Mouse (Mus musculus) cerebellum, postnatal 14 days (tissue): ENCODE data around the gene Lrmda.
A peak's percentile ranks its signal among the peaks of the same experiment; 100 is the strongest.

Source experiments
- DNase-seq, 2 experiments: peaks; one replicate each; pipeline ENCODE4 v3.0.0; 2021; ENCODE audit warnings: mixed read lengths in 2 of 2

Lrmda gene

GRCm38 (mm10) chr14:22167285-22167684 lies 147.8 kb downstream of the Lrmda start:
- DNase-seq, result no peak

GRCm38 (mm10) chr14:22168077-22168794 lies 148.7 kb downstream of the Lrmda start:
- DNase-seq, result no peak

- DNase-seq, result no peak
These were observed 149.5 kb downstream of the Lrmda start for GRCm38 (mm10) chr14:22168795-22169568.

- DNase-seq, result no peak
These were observed 155.2 kb downstream of the Lrmda start for GRCm38 (mm10) chr14:22174757-22175156.

- DNase-seq, result no peak
These were observed 160.2 kb downstream of the Lrmda start for GRCm38 (mm10) chr14:22179761-22180160.

GRCm38 (mm10) chr14:22181508-22181907 lies 162.0 kb downstream of the Lrmda start:
- no peak for DNase-seq

GRCm38 (mm10) chr14:22183195-22183594 lies 163.7 kb downstream of the Lrmda start:
- DNase-seq, result no peak

GRCm38 (mm10) chr14:22185452-22185851 lies 165.9 kb downstream of the Lrmda start:
- no peak for DNase-seq

GRCm38 (mm10) chr14:22190111-22190510 lies 170.6 kb downstream of the Lrmda start:
- DNase-seq, result no peak

- no peak for DNase-seq
These were observed 172.7 kb downstream of the Lrmda start for GRCm38 (mm10) chr14:22192185-22192584.

- DNase-seq, result peak; percentile 9 to 17
These were observed 178.5 kb downstream of the Lrmda start for GRCm38 (mm10) chr14:22198021-22198420.

- peak in 1 of 2 experiments; percentile 4 for DNase-seq
These were observed 179.3 kb downstream of the Lrmda start for GRCm38 (mm10) chr14:22198641-22199425.

- no peak for DNase-seq
These were observed 182.2 kb downstream of the Lrmda start for GRCm38 (mm10) chr14:22201667-22202066.

- no peak for DNase-seq
These were observed 191.1 kb downstream of the Lrmda start for GRCm38 (mm10) chr14:22210601-22211000.

GRCm38 (mm10) chr14:22218183-22218582 lies 198.7 kb downstream of the Lrmda start:
- DNase-seq, result no peak

GRCm38 (mm10) chr14:22222038-22222437 lies 202.5 kb downstream of the Lrmda start:
- DNase-seq, result no peak

GRCm38 (mm10) chr14:22222574-22222973 lies 203.1 kb downstream of the Lrmda start:
- DNase-seq, result no peak

GRCm38 (mm10) chr14:22226205-22226604 lies 206.7 kb downstream of the Lrmda start:
- no peak for DNase-seq

- DNase-seq, result no peak
These were observed 208.9 kb downstream of the Lrmda start for GRCm38 (mm10) chr14:22228253-22228968.

- DNase-seq, result no peak
These were observed 220.8 kb downstream of the Lrmda start for GRCm38 (mm10) chr14:22240315-22240714.

- DNase-seq, result no peak
These were observed 235.9 kb downstream of the Lrmda start for GRCm38 (mm10) chr14:22255458-22255857.

GRCm38 (mm10) chr14:22256274-22256673 lies 236.8 kb downstream of the Lrmda start:
- DNase-seq, result no peak
